Mouse (Mus musculus): ENCODE data around the gene Abhd17c. TPM values are rescaled to one million over a fixed set of nuclear protein-coding genes. Genes with fewer than 3 reads are reported as not detected.
"Not testable (repeated sequence)": the region's sequence is repeated elsewhere in the genome, so short reads cannot be mapped to it uniquely, and the experiment has no call there.

Gene Abhd17c
- polyA plus RNA-seq, 1 experiment from 2014 or later, result 68.7 TPM

GRCm38 (mm10) chr7:84135799-84136700 lies 15.6 kb downstream of the Abhd17c start:
- Histone ChIP-seq H3K27ac (0 out of 2 replicates have a peak overlapping the region, but pooled peaks have one; percentile 20), H3K9me3 (no peaks in the 10 kb centered on the region), H3K27me3 (no peaks in the 10 kb centered on the region), H3K4me1 (peaks cover 88% of the 10 kb centered on the region), H3K36me3 (no peaks in the 10 kb centered on the region), H3K4me2 (no peak overlapping the region), H3K9ac (no peak overlapping the region), H3K4me3 (no peak overlapping the region)
- 35% methylated on average over 4 of the region's 4 CpGs for WGBS
- no peak for ATAC-seq (ENCODE audit: borderline replicate concordance, extremely low read depth, low FRiP score, low TSS enrichment)

GRCm38 (mm10) chr7:84132704-84133103 lies 19.0 kb downstream of the Abhd17c start:
- Histone ChIP-seq H3K27me3 (no peaks in the 10 kb centered on the region), H3K9me3 (no peaks in the 10 kb centered on the region), H3K4me3 (no peak overlapping the region), H3K27ac (peak overlapping the region; percentile 41; the same call in 1 of the 2 replicates), H3K4me1 (peaks cover 80% of the 10 kb centered on the region), H3K4me2 (no peak overlapping the region), H3K36me3 (no peaks in the 10 kb centered on the region), H3K9ac (no peak overlapping the region)
- ATAC-seq (ENCODE audit: borderline replicate concordance, extremely low read depth, low FRiP score, low TSS enrichment), result peak; percentile 57; the same call in 1 of the 2 replicates
- WGBS, result 21% methylated on average over 1 of the region's 1 CpGs

- H3K4me1 ChIP-seq, result peaks cover 77% of the 10 kb centered on the region
- no peaks in the 10 kb centered on the region for H3K36me3 ChIP-seq
- peak overlapping the region; percentile 14; the same call in 1 of the 2 replicates for H3K27ac ChIP-seq
- H3K4me2 ChIP-seq, result no peak overlapping the region
- 62% methylated on average over 4 of the region's 4 CpGs for WGBS
- H3K4me3 ChIP-seq, result no peak overlapping the region
- no peak overlapping the region for H3K9ac ChIP-seq
- no peak for ATAC-seq (ENCODE audit: borderline replicate concordance, extremely low read depth, low FRiP score, low TSS enrichment)
- no peaks in the 10 kb centered on the region for H3K9me3 ChIP-seq
- H3K27me3 ChIP-seq, result no peaks in the 10 kb centered on the region
Observed at GRCm38 (mm10) chr7:84131736-84132135, 20.0 kb downstream of the Abhd17c start.

GRCm38 (mm10) chr7:84128661-84129060 lies 23.0 kb downstream of the Abhd17c start:
- 38% methylated on average over 8 of the region's 8 CpGs for WGBS
- peaks cover 60% of the 10 kb centered on the region for H3K4me1 ChIP-seq
- ATAC-seq (ENCODE audit: borderline replicate concordance, extremely low read depth, low FRiP score, low TSS enrichment), result peak; percentile 82
- no peaks in the 10 kb centered on the region for H3K36me3 ChIP-seq
- no peak overlapping the region for H3K9ac ChIP-seq
- peak overlapping the region; percentile 69 for H3K27ac ChIP-seq
- no peak overlapping the region for H3K4me3 ChIP-seq
- no peaks in the 10 kb centered on the region for H3K27me3 ChIP-seq
- no peaks in the 10 kb centered on the region for H3K9me3 ChIP-seq
- 0 out of 2 replicates have a peak overlapping the region, but pooled peaks have one; percentile 4 for H3K4me2 ChIP-seq

- no peak overlapping the region for H3K4me3 ChIP-seq
- no peaks in the 10 kb centered on the region for H3K9me3 ChIP-seq
- no peak overlapping the region; the same call in 1 of the 2 replicates for H3K27ac ChIP-seq
- no peak overlapping the region for H3K9ac ChIP-seq
- H3K36me3 ChIP-seq, result no peaks in the 10 kb centered on the region
- no peaks in the 10 kb centered on the region for H3K27me3 ChIP-seq
- no peak for ATAC-seq (ENCODE audit: borderline replicate concordance, extremely low read depth, low FRiP score, low TSS enrichment)
- H3K4me1 ChIP-seq, result peaks cover 63% of the 10 kb centered on the region
- WGBS, result 76% methylated on average over 1 of the region's 1 CpGs
- no peak overlapping the region for H3K4me2 ChIP-seq
Observed at GRCm38 (mm10) chr7:84125730-84126129, 26.0 kb downstream of the Abhd17c start.

- WGBS, result 69% methylated on average over 4 of the region's 4 CpGs
Observed at GRCm38 (mm10) chr7:84123651-84124050, 28.0 kb downstream of the Abhd17c start.

DNA sequence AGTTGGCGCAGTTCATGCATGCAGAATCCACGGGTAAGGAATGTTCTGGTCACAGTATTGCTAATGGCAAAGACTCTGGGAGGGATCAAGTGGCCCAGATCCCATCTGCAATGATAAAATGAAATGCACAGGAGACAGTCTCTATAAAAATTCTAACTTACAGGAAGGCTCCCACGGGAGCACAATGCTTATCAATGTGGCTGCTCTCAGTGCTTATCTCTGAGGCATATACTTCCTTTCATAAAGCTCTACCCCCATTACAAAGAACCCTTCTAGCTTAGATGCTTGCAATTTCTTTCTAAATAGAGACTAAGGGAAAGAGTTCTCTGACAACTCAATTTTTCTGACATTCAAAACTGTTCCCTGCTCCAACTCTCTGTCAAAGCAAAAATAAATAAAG lies 29.9 kb downstream of the Abhd17c start:
- Histone ChIP-seq H3K4me3 (no peak overlapping the region), H3K36me3 (no peaks in the 10 kb centered on the region), H3K4me1 (peaks cover 68% of the 10 kb centered on the region), H3K9me3 (no peaks in the 10 kb centered on the region), H3K27me3 (no peaks in the 10 kb centered on the region), H3K4me2 (no peak overlapping the region), H3K27ac (no peak overlapping the region), H3K9ac (no peak overlapping the region)
- no peak for ATAC-seq (ENCODE audit: borderline replicate concordance, extremely low read depth, low FRiP score, low TSS enrichment)
- WGBS, result 68% methylated on average over 3 of the region's 3 CpGs

More at GRCm38 (mm10) chr7:84123651-84124050, 28.0 kb downstream of the Abhd17c start:
- not testable (repeated sequence) for H3K27ac ChIP-seq; H3K4me2 ChIP-seq; H3K27me3 ChIP-seq; H3K4me3 ChIP-seq; H3K9ac ChIP-seq; H3K9me3 ChIP-seq; H3K36me3 ChIP-seq; ATAC-seq (ENCODE audit: borderline replicate concordance, extremely low read depth, low FRiP score, low TSS enrichment)
- peaks cover 67% of the 10 kb centered on the region for H3K4me1 ChIP-seq

- Histone ChIP-seq H3K4me3 (no peak overlapping the region), H3K36me3 (0 out of 2 replicates have a peak, but pooled peaks cover 4% of the 10 kb centered on the region), H3K9ac (no peak overlapping the region), H3K4me1 (peaks cover 79% of the 10 kb centered on the region), H3K27ac (peak overlapping the region; percentile 53), H3K9me3 (no peaks in the 10 kb centered on the region), H3K4me2 (no peak overlapping the region), H3K27me3 (no peaks in the 10 kb centered on the region)
- WGBS, result 59% methylated on average over 5 of the region's 5 CpGs
- no peak for ATAC-seq (ENCODE audit: borderline replicate concordance, extremely low read depth, low FRiP score, low TSS enrichment)
Observed at GRCm38 (mm10) chr7:84120142-84120760, 31.4 kb downstream of the Abhd17c start.

GRCm38 (mm10) chr7:84119216-84120105 lies 32.2 kb downstream of the Abhd17c start:
- Histone ChIP-seq H3K36me3 (peaks cover 5% of the 10 kb centered on the region; the same call in 1 of the 2 replicates), H3K27me3 (no peaks in the 10 kb centered on the region), H3K4me2 (no peak overlapping the region), H3K9ac (no peak overlapping the region), H3K9me3 (no peaks in the 10 kb centered on the region), H3K27ac (peak overlapping the region; percentile 48; the same call in 1 of the 2 replicates), H3K4me3 (no peak overlapping the region), H3K4me1 (peaks cover 85% of the 10 kb centered on the region)
- WGBS, result 56% methylated on average over 12 of the region's 12 CpGs
- ATAC-seq (ENCODE audit: borderline replicate concordance, extremely low read depth, low FRiP score, low TSS enrichment), result no peak

DNA sequence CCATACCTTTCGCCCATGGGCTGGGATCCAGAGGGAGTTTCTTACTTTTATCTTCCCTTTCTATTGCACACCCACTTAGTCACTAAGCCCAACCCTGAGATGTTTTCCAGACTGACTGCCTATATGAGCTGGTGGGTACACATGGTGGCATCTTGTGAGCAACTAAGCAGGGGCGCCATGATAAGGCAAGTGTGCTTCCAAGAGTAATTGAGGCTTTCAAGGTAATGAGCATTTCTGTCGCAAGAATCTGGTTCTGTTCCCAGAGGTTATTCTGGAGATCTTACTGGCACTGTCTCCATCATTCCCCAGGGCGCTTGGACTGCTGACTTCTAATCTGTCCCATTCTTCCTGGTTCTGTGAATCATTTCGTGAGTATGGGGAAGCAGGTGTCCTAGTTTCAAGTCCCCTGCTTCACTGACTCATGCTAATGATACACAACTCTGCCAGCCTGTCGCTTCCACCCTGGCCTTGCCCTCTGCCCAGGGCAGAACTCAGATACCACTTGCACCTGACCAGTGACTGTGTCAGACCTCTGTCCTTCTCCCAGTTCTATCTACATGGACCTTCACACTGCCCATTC lies 34.1 kb downstream of the Abhd17c start:
- peak overlapping the region; percentile 53; the same call in 1 of the 2 replicates for H3K27ac ChIP-seq
- peaks cover 77% of the 10 kb centered on the region for H3K4me1 ChIP-seq
- no peak overlapping the region for H3K4me3 ChIP-seq
- no peak for ATAC-seq (ENCODE audit: borderline replicate concordance, extremely low read depth, low FRiP score, low TSS enrichment)
- H3K36me3 ChIP-seq, result peaks cover 13% of the 10 kb centered on the region
- H3K9ac ChIP-seq, result no peak overlapping the region
- no peak overlapping the region for H3K4me2 ChIP-seq
- no peaks in the 10 kb centered on the region for H3K27me3 ChIP-seq
- WGBS, result 72% methylated on average over 6 of the region's 6 CpGs
- H3K9me3 ChIP-seq, result no peaks in the 10 kb centered on the region

Measured in lung, embryonic 15.5 days (tissue).